ENCODE assay signal across 9 mouse cellular contexts in genomic region chr5:64739311-64740261, GRCm38 (mm10).
DNase-seq lines count a peak whose midpoint lies in the region; ATAC-seq and TF ChIP-seq lines count a peak whose summit lies in the region.
"Had no signal": no experiment of that assay in that cellular context is flagged by ENCODE, and none has a peak within 500 bp of the region (broad histone marks: within the 10 kb centered on the region; RNA-seq: fewer than 3 reads in every experiment).

No protein-coding gene starts in this region.

- H3K36me3 ChIP-seq in kidney, adult 2 months (ENCODE audit: control insufficient read depth, insufficient read depth, low read length): no peaks in the 10 kb centered on the region
- H3K36me3 ChIP-seq in heart, postnatal 0 days (replicated peaks; ENCODE audit: control insufficient read depth, insufficient read depth, low read length): no peaks in the 10 kb centered on the region
- no peaks in the 10 kb centered on the region for H3K36me3 ChIP-seq in stomach, embryonic 16.5 days (ENCODE audit: control insufficient read depth, insufficient read depth, low read length)

- no peak overlapping the region for H3K27ac ChIP-seq in kidney, adult 2 months (ENCODE audit: insufficient read depth, low read depth, low read length)
- peak overlapping the region; percentile 48 for H3K27ac ChIP-seq in heart, postnatal 0 days (ENCODE audit: low read depth)
- peak overlapping the region; percentile 71 for H3K27ac ChIP-seq in stomach, embryonic 16.5 days (ENCODE audit: low read length)
- H3K27ac ChIP-seq in left cerebral cortex, adult 2 months: no peak overlapping the region

- peak; percentile 68 for ATAC-seq in heart, postnatal 0 days (ENCODE audit: insufficient read depth, low read depth)
- peak; percentile 74 for ATAC-seq in stomach, embryonic 16.5 days (ENCODE audit: insufficient read depth, low FRiP score)
- no peak for ATAC-seq in megakaryocyte, adult 5-6 weeks (ENCODE audit: poor library complexity, severe bottlenecking)

- H3K4me1 ChIP-seq in kidney, adult 2 months (ENCODE audit: control insufficient read depth, insufficient read depth, low read length): no peaks in the 10 kb centered on the region
- peaks cover 16% of the 10 kb centered on the region for H3K4me1 ChIP-seq in heart, postnatal 0 days (ENCODE audit: control insufficient read depth, insufficient read depth)
- H3K4me1 ChIP-seq in lung, adult 2 months (ENCODE audit: control insufficient read depth, insufficient read depth, low read length): peaks cover 2% of the 10 kb centered on the region; the same call in 1 of the 2 replicates
- peaks cover 24% of the 10 kb centered on the region for H3K4me1 ChIP-seq in stomach, embryonic 16.5 days (ENCODE audit: control insufficient read depth, insufficient read depth, low read length)

- no peaks in the 10 kb centered on the region for H3K27me3 ChIP-seq in kidney, adult 2 months (replicated peaks; ENCODE audit: control insufficient read depth, insufficient read depth, low read length)
- H3K27me3 ChIP-seq in heart, postnatal 0 days (ENCODE audit: control insufficient read depth, insufficient read depth, low read length): no peaks in the 10 kb centered on the region
- no peaks in the 10 kb centered on the region for H3K27me3 ChIP-seq in stomach, embryonic 16.5 days (ENCODE audit: control insufficient read depth, insufficient read depth, low read length)
- H3K27me3 ChIP-seq: CH12.LX had no signal

- TF ChIP-seq POLR2A in kidney, adult 2 months (IDR thresholded peaks at IDR 0.05; ENCODE audit: low read depth, low read length): no peak
- no peak for TF ChIP-seq POLR2A in lung, adult 2 months (IDR thresholded peaks at IDR 0.05; ENCODE audit: borderline replicate concordance, extremely low read depth, low read depth, low read length)

- H3K9me3 ChIP-seq in heart, postnatal 0 days (replicated peaks; ENCODE audit: control insufficient read depth, low read length): no peaks in the 10 kb centered on the region
- H3K9me3 ChIP-seq in stomach, embryonic 16.5 days (replicated peaks; ENCODE audit: control insufficient read depth, low read length): no peaks in the 10 kb centered on the region

- H3K9ac ChIP-seq in heart, postnatal 0 days (replicated peaks; ENCODE audit: low read depth, low read length): no peak overlapping the region
- peak overlapping the region; percentile 60 for H3K9ac ChIP-seq in stomach, embryonic 16.5 days (ENCODE audit: low read length)

- H3K4me3 ChIP-seq in kidney, adult 2 months (ENCODE audit: insufficient read depth, low read depth, low read length): no peak overlapping the region
- H3K4me3 ChIP-seq in heart, postnatal 0 days (ENCODE audit: low read depth, low read length): no peak overlapping the region
- no peak overlapping the region for H3K4me3 ChIP-seq in lung, adult 2 months (replicated peaks; ENCODE audit: extremely low read depth, low read depth, low read length)
- no peak overlapping the region for H3K4me3 ChIP-seq in stomach, embryonic 16.5 days (replicated peaks; ENCODE audit: low read length)
- H3K4me3 ChIP-seq in left cerebral cortex, adult 2 months: no peak overlapping the region

- intact Hi-C loops in left cerebral cortex, adult 2 months (cut with DNase I): no loop called here

- DNase-seq in kidney, adult 2 months: peak; percentile 45
- DNase-seq in kidney, adult 9 months: no peak
- DNase-seq in heart, postnatal 0 days (ENCODE audit: low spot score): peak; percentile 9
- peak; percentile 13 for DNase-seq in lung, adult 2 months
- DNase-seq in frontal cortex, postnatal 36 days (ENCODE audit: low spot score in 2 of 2): no peak
- DNase-seq in left cerebral cortex, adult 2 months (ENCODE audit: extremely low spot score in 1 of 2, low spot score in 2 of 2): no peak

- no peak for TF ChIP-seq EP300 in heart, postnatal 0 days (IDR thresholded peaks at IDR 0.05; ENCODE audit: low read depth)

- 55% methylated on average over 15 of the region's 15 CpGs for WGBS in kidney, adult 2 months
- 30% methylated on average over 15 of the region's 15 CpGs for WGBS in heart, postnatal 0 days
- 30% methylated on average over 15 of the region's 15 CpGs for WGBS in lung, adult 2 months
- WGBS in stomach, embryonic 16.5 days: 22% methylated on average over 15 of the region's 15 CpGs

- H3K4me2 ChIP-seq in heart, postnatal 0 days (ENCODE audit: low read depth, low read length): no peak overlapping the region; the same call in 1 of the 2 replicates
- H3K4me2 ChIP-seq in stomach, embryonic 16.5 days (ENCODE audit: low read depth, low read length): 0 out of 2 replicates have a peak overlapping the region, but pooled peaks have one; percentile 25

- no peak for TF ChIP-seq CTCF in kidney, adult 2 months (conservative IDR thresholded peaks at IDR 0.05; ENCODE audit: insufficient read depth, insufficient read length, low read depth, low read length)
- TF ChIP-seq CTCF in heart, postnatal 0 days (IDR thresholded peaks at IDR 0.05; ENCODE audit: low read depth): no peak
- TF ChIP-seq CTCF in lung, adult 2 months (IDR thresholded peaks at IDR 0.05; ENCODE audit: insufficient read depth, low read length): no peak
- no peak for TF ChIP-seq CTCF in left cerebral cortex, adult 2 months (IDR thresholded peaks at IDR 0.05)

Comparison
In these comparisons a context has a peak if more than half of its experiments do, and no peak if none do; other contexts are left out.
1. DNase-seq: peak in kidney, adult 2 months (single experiment), heart, postnatal 0 days (single experiment) and lung, adult 2 months (single experiment); none in kidney, adult 9 months (single experiment), frontal cortex, postnatal 36 days (0 of 2) and left cerebral cortex, adult 2 months (0 of 2).
2. H3K27ac ChIP-seq: peak in heart, postnatal 0 days (single experiment) and stomach, embryonic 16.5 days (single experiment); none in kidney, adult 2 months (single experiment) and left cerebral cortex, adult 2 months (single experiment).